Mouse (Mus musculus) CH12F3 (cell line): ENCODE results near the gene Itgal.
"Not testable (repeated sequence)": the region's sequence is repeated elsewhere in the genome, so short reads cannot be mapped to it uniquely, and the experiment has no call there.

Source experiments
- in situ Hi-C: fragments of 300-500 bp; cut with MboI; formaldehyde crosslinking; loops from 2 replicates; pipeline ENCODE4 v1.14.3; 2020; ENCODE audit warnings: low sequenced_read_pairs

Itgal gene

GRCm38 (mm10) chr7:127296098-127296497 lies at the start of gene Itgal:
TSS of gene Itgal (plus strand) at chr7:127296260.
- in situ Hi-C loops, result no loop called here

GRCm38 (mm10) chr7:127250511-127250910 lies 45.5 kb upstream of the Itgal start:
- in situ Hi-C loops, result not testable (repeated sequence)

GRCm38 (mm10) chr7:127252414-127252813 lies 43.6 kb upstream of the Itgal start:
- in situ Hi-C loops, result no loop called here

GRCm38 (mm10) chr7:127253341-127253740 lies 42.7 kb upstream of the Itgal start:
- in situ Hi-C loops, result no loop called here

- in situ Hi-C loops, result no loop called here
Observed at GRCm38 (mm10) chr7:127253821-127254769, 42.0 kb upstream of the Itgal start.

- in situ Hi-C loops, result no loop called here
Observed at GRCm38 (mm10) chr7:127255008-127255407, 41.1 kb upstream of the Itgal start.

GRCm38 (mm10) chr7:127255965-127256364 lies 40.1 kb upstream of the Itgal start:
- in situ Hi-C loops, result no loop called here

- in situ Hi-C loops, result no loop called here
Observed at GRCm38 (mm10) chr7:127256518-127256917, 39.5 kb upstream of the Itgal start.

GRCm38 (mm10) chr7:127259186-127259905 lies 36.7 kb upstream of the Itgal start:
- in situ Hi-C loops, result no loop called here

GRCm38 (mm10) chr7:127260309-127261111 lies 35.5 kb upstream of the Itgal start, which contains the start of gene Dctpp1:
TSS of gene Dctpp1 (minus strand) at chr7:127260709.
- in situ Hi-C loops, result no loop called here

GRCm38 (mm10) chr7:127262218-127262961 lies 33.7 kb upstream of the Itgal start:
- in situ Hi-C loops, result no loop called here

- in situ Hi-C loops, result no loop called here
Observed at GRCm38 (mm10) chr7:127263526-127263925, 32.5 kb upstream of the Itgal start.

- in situ Hi-C loops, result no loop called here
Observed at GRCm38 (mm10) chr7:127270256-127270655, 25.8 kb upstream of the Itgal start.

- in situ Hi-C loops, result no loop called here
Observed at GRCm38 (mm10) chr7:127270666-127271065, 25.4 kb upstream of the Itgal start.

GRCm38 (mm10) chr7:127271093-127271492 lies 25.0 kb upstream of the Itgal start:
- in situ Hi-C loops, result no loop called here

- in situ Hi-C loops, result no loop called here
Observed at GRCm38 (mm10) chr7:127272566-127272965, 23.5 kb upstream of the Itgal start.

GRCm38 (mm10) chr7:127273118-127273923 lies 22.7 kb upstream of the Itgal start:
- in situ Hi-C loops, result no loop called here

- in situ Hi-C loops, result no loop called here
Observed at GRCm38 (mm10) chr7:127273925-127274789, 21.9 kb upstream of the Itgal start, which contains the start of gene Sephs2. TSS of gene Sephs2 (minus strand) at chr7:127274055.
